Mouse (Mus musculus) intestine, embryonic 14.5 days (tissue): Measurements from ENCODE around the gene Nptn. TPM values are rescaled to one million over a fixed set of nuclear protein-coding genes. Genes with fewer than 3 reads are reported as not detected.
"Not testable (repeated sequence)": the region's sequence is repeated elsewhere in the genome, so short reads cannot be mapped to it uniquely, and the experiment has no call there.

Experiments
- ATAC-seq: fragments of 200-750 bp; cut with Nextera tagmentation; replicated peaks from 2 replicates; pipeline ENCODE4 v1.8.0; 2017; ENCODE audit warnings: low read depth, moderate number of reproducible peaks, moderate TSS enrichment, moderate library complexity; ENCODE audit not compliant: low FRiP score, low TSS enrichment
- DNase-seq: peaks from one replicate; pipeline ENCODE4 v3.0.0-alpha.2; 2018; ENCODE audit warnings: low spot score
- H3K27ac ChIP-seq: fragments of 300-500 bp; sonication (generic); 2 replicates; pipeline ENCODE4 v1.5.1; 2014; ENCODE audit warnings: low read depth, mild to moderate bottlenecking, control low read depth
- H3K27me3 ChIP-seq: fragments of 300-500 bp; sonication (generic); replicated peaks from 2 replicates; pipeline ENCODE4 v1.6.1; 2014; ENCODE audit warnings: low read length, control low read depth; ENCODE audit not compliant: control insufficient read depth, insufficient read depth
- H3K36me3 ChIP-seq: fragments of 300-500 bp; sonication (generic); 2 replicates; pipeline ENCODE4 v1.6.1; 2014; ENCODE audit warnings: low read length, control low read depth; ENCODE audit not compliant: control insufficient read depth, insufficient read depth
- H3K4me1 ChIP-seq: fragments of 300-500 bp; sonication (generic); replicated peaks from 2 replicates; pipeline ENCODE4 v1.6.1; 2014; ENCODE audit warnings: low read length, control low read depth, mixed read lengths; ENCODE audit not compliant: control insufficient read depth, insufficient read depth
- H3K4me2 ChIP-seq: fragments of 300-500 bp; sonication (generic); 2 replicates; pipeline ENCODE4 v1.6.1; 2014; ENCODE audit warnings: low read length
- H3K4me3 ChIP-seq: fragments of 300-500 bp; sonication (generic); 2 replicates; pipeline ENCODE4 v1.5.1; 2014; ENCODE audit warnings: low read depth, low read length, control low read depth, mixed read lengths
- H3K9ac ChIP-seq: fragments of 300-500 bp; sonication (generic); 2 replicates; pipeline ENCODE4 v1.6.1; 2014; ENCODE audit warnings: mild to moderate bottlenecking, low read length
- H3K9me3 ChIP-seq: fragments of 300-500 bp; sonication (generic); 2 replicates; pipeline ENCODE4 v1.6.1; 2016; ENCODE audit warnings: low read length, control low read depth; ENCODE audit not compliant: control insufficient read depth
- WGBS: fragments of 180-500 bp; shearing (Covaris S2); extraction: QIAGEN DNeasy Blood & Tissue Kit; methylation state at CpG from one replicate; pipeline ENCODE4 v1.1.7; 2014; 5-methylcytosine and 5-hydroxymethylcytosine counted together
- polyA plus RNA-seq: library from polyadenylated mRNA; unstranded; fragments of >200 nt; fragmentation: Nextera tagmentation; extraction: Ambion mirVana; gene quantifications from 2 replicates; pipeline ENCODE4 v1.2.1, GENCODE M21; 2014

The Nptn gene
- polyA plus RNA-seq, 1 experiment from 2014 or later, result 131 TPM

GRCm38 (mm10) chr9:58580453-58581195 is 1.4 kb upstream of the Nptn start:
- not testable (repeated sequence) for ATAC-seq, H3K4me2 ChIP-seq, H3K9ac ChIP-seq, H3K4me1 ChIP-seq, H3K27me3 ChIP-seq, DNase-seq, H3K9me3 ChIP-seq, H3K4me3 ChIP-seq, H3K36me3 ChIP-seq
- 77% methylated on average over 10 of the region's 10 CpGs for WGBS
- H3K27ac ChIP-seq, result 0 out of 2 replicates have a peak overlapping the region, but pooled peaks have one; percentile 87

- Histone ChIP-seq H3K4me2 (peak overlapping the region; percentile 59), H3K27ac (peak overlapping the region; percentile 87), H3K27me3 (no peaks in the 10 kb centered on the region), H3K9me3 (no peaks in the 10 kb centered on the region), H3K9ac (peak overlapping the region; percentile 58), H3K4me1 (peaks cover 7% of the 10 kb centered on the region), H3K36me3 (no peaks in the 10 kb centered on the region), H3K4me3 (peak overlapping the region; percentile 31)
- ATAC-seq (no peak), DNase-seq (peak; percentile 58)
- WGBS, result 29% methylated on average over 8 of the region's 8 CpGs
Observed at GRCm38 (mm10) chr9:58581283-58581930, 633 bp upstream of the Nptn start.

- H3K9ac ChIP-seq, result peak overlapping the region; percentile 93
- H3K4me1 ChIP-seq, result peaks cover 7% of the 10 kb centered on the region
- no peaks in the 10 kb centered on the region for H3K36me3 ChIP-seq
- H3K27ac ChIP-seq, result peak overlapping the region; percentile 97
- DNase-seq (no peak), ATAC-seq (peak; percentile 2; the same call in 1 of the 2 replicates)
- H3K9me3 ChIP-seq, result no peaks in the 10 kb centered on the region
- peak overlapping the region; percentile 58 for H3K4me2 ChIP-seq
- WGBS, result 0% methylated on average over 36 of the region's 42 CpGs
- H3K4me3 ChIP-seq, result peak overlapping the region; percentile 95
- no peaks in the 10 kb centered on the region for H3K27me3 ChIP-seq
Observed at GRCm38 (mm10) chr9:58582581-58583266, 684 bp downstream of the Nptn start.

- H3K9ac ChIP-seq, result peak overlapping the region; percentile 93
- ATAC-seq, result no peak
- no peaks in the 10 kb centered on the region for H3K36me3 ChIP-seq
- H3K4me3 ChIP-seq, result peak overlapping the region; percentile 95
- peak overlapping the region; percentile 58 for H3K4me2 ChIP-seq
- peak overlapping the region; percentile 97 for H3K27ac ChIP-seq
- H3K27me3 ChIP-seq, result no peaks in the 10 kb centered on the region
- 2% methylated on average over 8 of the region's 8 CpGs for WGBS
- H3K4me1 ChIP-seq, result peaks cover 7% of the 10 kb centered on the region
- peak; percentile 55 for DNase-seq
- H3K9me3 ChIP-seq, result no peaks in the 10 kb centered on the region
Observed at GRCm38 (mm10) chr9:58583267-58583641, 1.2 kb downstream of the Nptn start.

- H3K9me3 ChIP-seq, result no peaks in the 10 kb centered on the region
- no peak overlapping the region for H3K4me3 ChIP-seq
- 84% methylated on average over 1 of the region's 1 CpGs for WGBS
- H3K27me3 ChIP-seq, result no peaks in the 10 kb centered on the region
- no peak overlapping the region for H3K4me2 ChIP-seq
- ATAC-seq (no peak), DNase-seq (no peak)
- no peak overlapping the region for H3K27ac ChIP-seq
- no peak overlapping the region for H3K9ac ChIP-seq
- H3K4me1 ChIP-seq, result peaks cover 7% of the 10 kb centered on the region
- no peaks in the 10 kb centered on the region for H3K36me3 ChIP-seq
Observed at GRCm38 (mm10) chr9:58584323-58584722, 2.3 kb downstream of the Nptn start.

- ATAC-seq, result no peak
- 87% methylated on average over 4 of the region's 4 CpGs for WGBS
Observed at GRCm38 (mm10) chr9:58588657-58589056, 6.6 kb downstream of the Nptn start.

GRCm38 (mm10) chr9:58595313-58595712 is 13.3 kb downstream of the Nptn start:
- DNase-seq (no peak), ATAC-seq (no peak)
- WGBS, result 98% methylated on average over 1 of the region's 1 CpGs
- Histone ChIP-seq H3K27me3 (no peaks in the 10 kb centered on the region), H3K4me1 (peaks cover 6% of the 10 kb centered on the region; the same call in 1 of the 2 replicates), H3K27ac (no peak overlapping the region), H3K9me3 (no peaks in the 10 kb centered on the region), H3K4me2 (no peak overlapping the region), H3K36me3 (no peaks in the 10 kb centered on the region), H3K4me3 (no peak overlapping the region), H3K9ac (no peak overlapping the region)

More at GRCm38 (mm10) chr9:58588657-58589056, 6.6 kb downstream of the Nptn start:
- Histone ChIP-seq H3K9me3 (no peaks in the 10 kb centered on the region), H3K27me3 (no peaks in the 10 kb centered on the region), H3K27ac (no peak overlapping the region), H3K9ac (no peak overlapping the region), H3K4me1 (peaks cover 10% of the 10 kb centered on the region), H3K4me2 (no peak overlapping the region), H3K36me3 (no peaks in the 10 kb centered on the region), H3K4me3 (no peak overlapping the region)
- no peak for DNase-seq

- WGBS, result 69% methylated on average over 1 of the region's 1 CpGs
- ATAC-seq (no peak), DNase-seq (no peak)
- Histone ChIP-seq H3K9ac (no peak overlapping the region), H3K27me3 (no peaks in the 10 kb centered on the region), H3K36me3 (no peaks in the 10 kb centered on the region), H3K27ac (no peak overlapping the region), H3K4me3 (no peak overlapping the region), H3K4me2 (no peak overlapping the region), H3K9me3 (no peaks in the 10 kb centered on the region), H3K4me1 (peaks cover 10% of the 10 kb centered on the region; the same call in 1 of the 2 replicates)
Observed at GRCm38 (mm10) chr9:58613790-58614189, 31.8 kb downstream of the Nptn start.
